Mouse (Mus musculus) bone marrow, adult 2 months (tissue): Measurements from ENCODE around the gene Fxyd3. TPM values are rescaled to one million over a fixed set of nuclear protein-coding genes. Genes with fewer than 3 reads are reported as not detected.
A peak's percentile ranks its signal among the peaks of the same experiment; 100 is the strongest.

Experiments
- H3K27ac ChIP-seq: fragments of 200-500 bp; 2 replicates; pipeline ENCODE4 v1.5.1; 2012; ENCODE audit warnings: low read depth, mild to moderate bottlenecking, control low read depth, inconsistent platforms, low read length; ENCODE audit not compliant: control insufficient read depth, poor library complexity, insufficient read depth
- H3K4me1 ChIP-seq: fragments of 200-500 bp; 2 replicates; pipeline ENCODE4 v1.6.1; 2011; ENCODE audit warnings: low read length; ENCODE audit not compliant: control insufficient read depth, insufficient read depth
- H3K4me3 ChIP-seq: fragments of 200-500 bp; replicated peaks from 2 replicates; pipeline ENCODE3; 2011; ENCODE audit warnings: mild to moderate bottlenecking, low read depth, low read length, control low read depth; ENCODE audit not compliant: control insufficient read depth
- CTCF ChIP-seq: fragments of 200-500 bp; IDR thresholded peaks from 2 replicates; pipeline ENCODE4 v1.5.1; 2011; ENCODE audit warnings: low read length, control low read depth; ENCODE audit not compliant: control insufficient read depth, insufficient read depth
- POLR2A ChIP-seq: fragments of 200-500 bp; IDR thresholded peaks from 2 replicates; pipeline ENCODE4 v1.6.1; 2011; ENCODE audit warnings: low read depth, mild to moderate bottlenecking, control low read depth, low read length, borderline replicate concordance; ENCODE audit not compliant: control insufficient read depth
- WGBS: fragments of 180-500 bp; shearing (Covaris S2); methylation state at CpG from one replicate; pipeline ENCODE4 v1.1.7; 2018; 5-methylcytosine and 5-hydroxymethylcytosine counted together
- polyA plus RNA-seq: library from polyadenylated mRNA; stranded (reverse); fragments of >200 nt; gene quantifications from 2 replicates; pipeline ENCODE4 v1.2.4, GENCODE M21; 2011; ENCODE audit warnings: low replicate concordance; ENCODE audit not compliant: missing spikeins, insufficient read depth, insufficient read length

Gene Fxyd3
- polyA plus RNA-seq, 1 experiment: not detected

DNA sequence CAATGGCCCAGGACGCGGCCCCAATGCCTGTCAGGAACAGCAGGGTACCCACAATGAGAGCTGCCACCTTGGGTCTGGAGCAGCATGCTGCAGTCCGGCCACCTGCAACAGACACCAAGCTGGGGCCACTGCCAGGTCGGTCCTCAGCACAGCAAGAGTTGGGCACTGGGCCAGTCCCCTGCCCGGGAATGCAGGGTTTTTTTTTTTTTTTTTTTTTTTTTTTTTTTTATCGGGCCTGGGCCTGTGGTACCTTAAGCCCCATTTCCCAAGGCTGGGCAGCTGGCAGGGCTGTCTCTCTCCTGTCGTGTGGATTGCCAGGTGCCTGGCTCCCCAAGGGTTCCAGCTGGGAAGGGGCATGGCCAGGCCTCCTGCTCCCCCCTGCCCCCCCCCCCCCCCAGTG, 32.6 kb upstream of the Fxyd3 start:
- H3K4me3 ChIP-seq: no peak overlapping the region
- TF ChIP-seq POLR2A (no peak), CTCF (no peak)
- peaks cover 2% of the 10 kb centered on the region; the same call in 1 of the 2 replicates for H3K4me1 ChIP-seq
- WGBS: 11% methylated on average over 7 of the region's 7 CpGs
- no peak overlapping the region for H3K27ac ChIP-seq

DNA sequence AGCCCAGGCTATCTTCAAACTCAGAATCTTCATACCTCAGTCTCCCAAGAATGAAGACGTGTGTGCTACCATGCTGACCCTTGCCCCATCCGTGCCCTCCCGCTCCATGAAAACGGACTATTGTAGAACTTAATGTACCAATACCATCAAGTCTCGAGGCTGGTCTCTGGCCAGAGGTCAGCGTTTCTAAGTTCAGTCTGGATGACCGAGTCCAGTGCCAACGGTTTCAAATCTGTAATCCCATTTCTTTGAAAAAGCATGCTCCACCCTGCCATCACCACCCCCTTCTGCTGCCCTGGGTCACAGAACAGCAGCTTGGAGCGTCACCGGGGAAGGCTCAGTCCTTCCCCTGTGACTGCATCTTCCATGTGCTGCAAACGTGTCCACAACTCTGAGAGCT, 31.3 kb upstream of the Fxyd3 start:
- Histone ChIP-seq H3K4me3 (no peak overlapping the region), H3K27ac (no peak overlapping the region), H3K4me1 (peaks cover 2% of the 10 kb centered on the region; the same call in 1 of the 2 replicates)
- WGBS: 85% methylated on average over 11 of the region's 11 CpGs
- TF ChIP-seq CTCF (no peak), POLR2A (no peak)

DNA sequence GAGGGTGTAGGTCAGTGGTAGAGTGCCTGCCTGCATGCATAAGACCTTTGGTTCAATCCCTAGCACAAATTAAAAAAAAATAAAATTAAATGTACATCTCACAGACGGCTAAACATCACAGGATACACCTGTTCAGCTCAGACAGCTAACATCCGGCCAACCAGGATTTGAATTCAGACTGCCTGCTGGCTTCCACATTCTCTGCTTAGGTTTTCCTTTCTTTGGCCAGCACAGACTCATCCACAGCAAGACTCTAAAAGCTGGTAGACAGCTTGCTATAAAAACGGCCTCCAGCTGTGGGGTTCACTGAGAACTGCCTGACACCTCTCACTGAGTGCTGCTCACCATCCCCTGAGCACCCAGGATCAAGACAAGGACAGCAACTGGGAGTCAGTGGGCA, 29.7 kb upstream of the Fxyd3 start:
- TF ChIP-seq CTCF: no peak
- no peak for TF ChIP-seq POLR2A
- 11% methylated on average over 3 of the region's 3 CpGs for WGBS
- Histone ChIP-seq H3K4me1 (peaks cover under 1% of the 10 kb centered on the region; the same call in 1 of the 2 replicates), H3K4me3 (no peak overlapping the region), H3K27ac (no peak overlapping the region)

DNA sequence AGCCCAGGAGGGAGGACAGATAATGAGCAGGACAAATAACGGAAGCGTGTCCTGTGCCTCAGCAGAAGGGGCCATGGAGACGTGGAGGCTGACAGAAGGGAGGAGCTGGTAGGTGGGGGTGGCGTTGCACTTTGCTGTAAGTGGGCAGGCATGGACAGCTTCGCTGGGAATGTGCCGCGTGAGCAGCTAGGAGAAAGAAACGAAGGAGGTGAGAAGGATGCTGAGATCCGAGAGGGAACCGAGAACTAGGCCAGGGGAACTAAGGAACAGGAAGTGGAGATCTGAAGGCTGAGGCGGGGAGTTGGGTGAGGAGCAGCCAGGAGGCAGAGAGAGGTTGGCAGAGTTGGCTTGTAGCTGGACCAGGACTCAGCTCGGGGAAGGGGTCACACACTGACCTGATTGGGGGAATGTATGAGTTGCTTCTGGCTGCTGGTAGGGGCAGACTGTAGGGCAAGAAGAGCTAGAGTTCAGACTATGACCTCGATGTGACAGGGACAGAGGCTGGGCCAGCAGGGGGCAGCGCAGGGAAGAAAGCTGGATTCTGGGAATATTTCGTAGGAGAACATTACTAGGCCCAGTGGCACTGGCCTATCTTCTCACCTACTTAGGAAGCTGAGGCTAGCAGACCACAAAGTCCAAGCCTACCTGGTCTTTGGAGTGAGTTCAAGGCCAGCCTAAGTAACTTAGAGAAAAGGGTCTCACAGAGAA, 28.7 kb upstream of the Fxyd3 start:
- 52% methylated on average over 15 of the region's 15 CpGs for whole genome bisulfite sequencing
- TF ChIP-seq CTCF (peak; percentile 68), POLR2A (no peak)
- no peak overlapping the region for H3K4me3 ChIP-seq
- H3K4me1 ChIP-seq: no peaks in the 10 kb centered on the region
- no peak overlapping the region for H3K27ac ChIP-seq

DNA sequence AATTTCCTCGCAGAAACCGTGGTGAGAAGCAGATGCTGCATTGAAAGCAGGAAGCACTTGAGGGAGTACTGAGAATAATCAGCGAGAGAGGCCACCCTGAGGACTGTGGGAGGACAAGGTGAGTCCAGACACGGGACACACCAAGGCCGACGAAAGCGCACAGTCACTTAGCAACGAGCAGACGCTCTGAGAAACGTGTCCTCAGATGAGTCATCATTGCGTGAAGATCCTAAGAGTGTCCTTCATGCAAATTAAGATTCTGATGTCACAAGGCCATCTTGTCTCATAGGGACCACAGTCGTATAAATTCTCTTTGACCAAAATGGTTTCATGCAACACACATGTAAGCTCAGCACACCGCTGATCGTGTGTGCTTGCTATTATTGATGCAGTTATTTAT, 24.3 kb upstream of the Fxyd3 start:
- no peak for TF ChIP-seq CTCF
- no peak for TF ChIP-seq POLR2A
- 54% methylated on average over 14 of the region's 14 CpGs for WGBS
- H3K4me3 ChIP-seq: no peak overlapping the region
- H3K27ac ChIP-seq: no peak overlapping the region
- H3K4me1 ChIP-seq: no peaks in the 10 kb centered on the region

DNA sequence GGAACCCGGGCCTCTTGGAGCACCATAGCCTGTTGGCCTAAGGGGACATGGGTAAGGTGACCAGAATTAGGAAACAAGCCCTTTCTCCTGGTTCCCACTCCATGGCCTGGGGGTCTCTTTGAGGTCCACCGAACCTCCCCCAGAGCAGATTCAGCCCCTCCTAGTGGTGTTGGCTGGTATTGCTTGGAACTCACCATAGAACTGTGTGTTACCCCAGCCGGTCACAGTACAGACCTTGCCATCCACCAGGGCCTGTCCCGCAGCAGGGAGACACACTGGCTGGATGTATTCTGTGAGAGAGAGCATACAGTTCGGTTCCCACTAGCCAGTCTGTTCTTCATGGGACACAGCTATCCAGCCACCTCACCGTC, 23.1 kb upstream of the Fxyd3 start:
- H3K4me3 ChIP-seq: no peak overlapping the region
- no peaks in the 10 kb centered on the region for H3K4me1 ChIP-seq
- WGBS: 83% methylated on average over 6 of the region's 6 CpGs
- TF ChIP-seq CTCF (peak; percentile 22; the same call in 1 of the 2 replicates), POLR2A (no peak)
- H3K27ac ChIP-seq: no peak overlapping the region

DNA sequence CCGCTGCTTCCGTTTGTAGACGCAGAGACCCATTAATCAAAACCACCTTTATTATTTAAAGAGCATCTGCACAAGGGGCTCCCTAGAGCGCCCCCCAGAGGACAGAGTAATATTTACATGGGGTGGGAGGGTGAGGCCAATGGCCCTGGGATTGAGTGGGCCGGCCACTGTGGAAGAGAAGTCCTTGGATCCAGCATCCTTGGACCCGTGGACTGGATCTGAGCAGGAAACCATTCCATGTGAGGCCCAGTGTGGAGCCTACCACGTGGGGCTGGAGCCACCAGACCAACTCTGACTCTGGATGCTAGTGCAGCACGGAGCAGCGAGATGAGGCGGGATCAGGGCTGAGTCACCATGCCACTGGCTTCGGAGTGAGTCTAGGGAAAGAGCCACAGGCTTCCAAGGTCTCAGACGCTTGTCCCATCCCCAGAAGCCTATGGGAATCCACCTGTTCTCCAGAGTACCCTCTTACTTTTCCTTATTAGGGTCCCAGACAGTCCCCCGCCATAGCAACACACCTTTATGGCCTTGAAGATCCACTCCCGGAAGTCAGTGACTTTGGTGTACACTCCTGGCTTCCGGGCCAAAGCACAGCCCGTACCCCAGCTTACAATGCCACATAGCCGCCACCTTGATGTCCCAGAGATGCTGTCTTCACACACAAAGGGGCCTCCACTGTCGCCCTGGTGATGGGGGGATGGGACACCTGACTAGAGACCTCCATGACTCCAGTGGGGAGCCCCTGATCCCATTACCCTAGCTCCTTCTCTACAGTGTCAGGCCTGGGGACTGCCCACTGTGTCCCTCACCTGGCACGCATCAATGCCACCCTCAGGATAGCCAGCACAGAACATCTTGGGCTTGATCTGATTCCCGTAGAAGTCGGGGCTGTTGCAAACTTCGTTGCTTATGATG, 22.4 kb upstream of the Fxyd3 start:
- TF ChIP-seq CTCF: no peak
- no peak for TF ChIP-seq POLR2A
- no peak overlapping the region for H3K4me3 ChIP-seq
- 83% methylated on average over 22 of the region's 22 CpGs for WGBS
- H3K27ac ChIP-seq: no peak overlapping the region
- no peaks in the 10 kb centered on the region for H3K4me1 ChIP-seq

DNA sequence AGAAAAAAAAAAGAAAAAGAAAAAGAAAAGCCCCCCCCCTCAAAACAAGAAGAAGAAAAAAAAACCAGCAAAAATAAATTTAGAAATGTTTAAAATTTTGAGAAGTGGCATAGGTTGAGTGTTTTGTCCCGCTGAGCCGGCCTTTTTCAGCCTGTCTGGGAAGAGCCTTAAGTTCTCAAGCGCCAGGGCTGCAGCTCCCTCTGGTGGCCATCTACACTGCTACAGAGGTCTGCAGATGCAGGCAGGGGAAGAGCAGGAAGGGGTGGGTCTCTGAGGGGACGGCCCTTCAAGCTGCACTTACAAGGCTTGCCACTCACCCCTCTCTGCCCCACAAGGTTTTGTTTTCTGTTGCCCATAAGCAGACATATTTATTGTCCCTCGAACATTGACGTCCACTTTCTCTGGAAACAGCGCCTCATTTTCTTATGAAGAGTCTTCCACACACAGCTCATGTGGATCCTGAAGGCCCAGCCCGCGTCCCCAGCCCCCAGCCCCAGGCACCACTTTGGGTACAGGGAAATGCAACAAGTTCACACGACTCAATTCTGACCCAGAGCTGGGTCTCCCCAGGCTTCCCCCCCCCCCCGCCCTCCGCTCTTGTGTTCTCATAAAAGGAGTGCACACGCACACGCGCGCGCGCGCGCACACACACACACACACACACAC, 21.2 kb upstream of the Fxyd3 start:
- Histone ChIP-seq H3K27ac (no peak overlapping the region), H3K4me3 (no peak overlapping the region), H3K4me1 (no peaks in the 10 kb centered on the region)
- TF ChIP-seq CTCF (peak; percentile 96), POLR2A (no peak)
- 45% methylated on average over 20 of the region's 20 CpGs for WGBS

DNA sequence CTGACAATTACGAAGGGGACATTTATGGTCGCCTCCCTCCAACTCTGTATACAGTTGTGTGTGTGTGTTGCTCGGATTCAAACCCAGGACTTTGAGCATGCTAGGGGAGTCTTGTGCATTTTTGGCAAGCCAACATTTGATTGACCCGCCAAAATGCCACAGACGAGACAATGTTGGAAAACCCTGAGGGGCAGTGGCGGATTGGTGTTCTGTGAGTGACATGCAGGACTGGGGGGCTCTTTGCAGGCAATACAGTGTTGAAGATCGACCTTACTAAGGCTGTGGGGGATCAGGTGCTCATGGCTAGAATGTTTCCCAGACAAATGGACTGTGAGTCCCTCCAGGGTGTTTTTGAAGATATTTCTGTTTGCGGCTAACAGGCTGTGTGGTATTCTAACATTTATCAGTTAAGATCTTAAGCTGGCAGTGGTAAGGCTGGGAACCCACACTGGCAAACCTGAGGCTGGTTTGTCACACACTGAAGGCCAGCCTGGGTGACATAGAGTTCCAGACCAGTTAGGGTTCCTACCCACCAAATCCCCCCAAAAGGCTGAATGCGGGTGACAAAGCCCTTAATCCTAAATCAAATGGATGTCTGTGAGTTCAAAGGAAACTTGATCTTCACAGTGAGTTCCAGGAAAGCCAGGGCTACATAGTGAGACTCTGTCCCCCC, 20.5 kb upstream of the Fxyd3 start:
- H3K27ac ChIP-seq: no peak overlapping the region
- no peak for TF ChIP-seq CTCF
- no peak for TF ChIP-seq POLR2A
- no peak overlapping the region for H3K4me3 ChIP-seq
- WGBS: 72% methylated on average over 9 of the region's 9 CpGs
- H3K4me1 ChIP-seq: no peaks in the 10 kb centered on the region
